Mouse (Mus musculus) gastrocnemius, adult 2 months (tissue): ENCODE results near the gene Cdk8. TPM values are rescaled to one million over a fixed set of nuclear protein-coding genes. Genes with fewer than 3 reads are reported as not detected.
"Not testable (repeated sequence)": the region's sequence is repeated elsewhere in the genome, so short reads cannot be mapped to it uniquely, and the experiment has no call there.

Experiments used
- DNase-seq: peaks from one replicate; pipeline ENCODE4 v3.0.0; 2022
- H3K27ac ChIP-seq: fragments of 200-600 bp; 2 replicates; pipeline ENCODE4 v1.8.1; 2022; ENCODE audit warnings: mild to moderate bottlenecking
- H3K4me3 ChIP-seq: fragments of 200-600 bp; 2 replicates; pipeline ENCODE4 v1.8.1; 2022; ENCODE audit warnings: mild to moderate bottlenecking, moderate library complexity
- CTCF ChIP-seq: fragments of 200-600 bp; IDR thresholded peaks from 2 replicates; pipeline ENCODE4 v1.8.1; 2022; ENCODE audit warnings: antibody characterized with exemption, mild to moderate bottlenecking, moderate library complexity
- intact Hi-C: fragments of 180-260 bp; cut with DNase I; formaldehyde crosslinking; loops from one replicate; pipeline ENCODE4 v1.15.1; 2025
- long read RNA-seq, 2 experiments: library from polyadenylated mRNA; stranded (forward); transcript quantifications; one replicate each; pipeline ENCODE4 v2.0.0; 2021
- total RNA-seq, 2 experiments: library from RNA; stranded (reverse); gene quantifications; 2 replicates each; pipeline ENCODE4 v1.2.3; 2021

Gene Cdk8
- total RNA-seq = 10 to 100 TPM; 16.8 to 17.6 TPM
- long read RNA-seq, experiment 1, partial matches to known transcripts = 1 of 10 reads
- long read RNA-seq, experiment 1, other reads (novel, unspliced or antisense) = 4 of 10 reads
- long read RNA-seq, experiment 2, partial matches to known transcripts = 0 of 17 reads
- long read RNA-seq, experiment 2, other reads (novel, unspliced or antisense) = 15 of 17 reads

GRCm38 (mm10) chr5:146230864-146231654, at the start of gene Cdk8:
TSS of gene Cdk8 (plus strand) at chr5:146231230.
- no peak for TF ChIP-seq CTCF
- H3K27ac ChIP-seq = peak within 1 kb of the TSS; percentile 98
- H3K4me3 ChIP-seq = peak within 1 kb of the TSS; percentile 89
- peak; percentile 95 for DNase-seq
- intact Hi-C loops = no loop called here

GRCm38 (mm10) chr5:146185204-146185603, 45.8 kb upstream of the Cdk8 start, which contains the start of gene 1700001J03Rik:
TSS of gene 1700001J03Rik (minus strand) at chr5:146185304.
- intact Hi-C loops, H3K4me3 ChIP-seq, H3K27ac ChIP-seq, DNase-seq: not testable (repeated sequence)

GRCm38 (mm10) chr5:146187441-146187840, 43.6 kb upstream of the Cdk8 start:
- DNase-seq = peak; percentile 69
- peak; percentile 78 for TF ChIP-seq CTCF
- H3K4me3 ChIP-seq, H3K27ac ChIP-seq: not testable (repeated sequence)
- intact Hi-C loops = loop anchor here (1.0 kb wide), 1 partner anchor 116 kb away; no protein-coding TSS in a partner anchor

GRCm38 (mm10) chr5:146188144-146188543, 42.9 kb upstream of the Cdk8 start:
- intact Hi-C loops = no loop called here
- H3K4me3 ChIP-seq = no peak overlapping the region
- no peak overlapping the region for H3K27ac ChIP-seq
- no peak for TF ChIP-seq CTCF
- no peak for DNase-seq

GRCm38 (mm10) chr5:146188712-146189111, 42.3 kb upstream of the Cdk8 start:
- no peak for DNase-seq
- no peak for TF ChIP-seq CTCF
- Histone ChIP-seq H3K4me3 (no peak overlapping the region), H3K27ac (no peak overlapping the region)
- intact Hi-C loops = no loop called here

- H3K27ac ChIP-seq = no peak overlapping the region
- no peak for TF ChIP-seq CTCF
- intact Hi-C loops = no loop called here
- DNase-seq = no peak
- no peak overlapping the region for H3K4me3 ChIP-seq
These were observed 40.9 kb upstream of the Cdk8 start for GRCm38 (mm10) chr5:146190093-146190492.

GRCm38 (mm10) chr5:146190501-146191269, 40.3 kb upstream of the Cdk8 start:
- no peak for DNase-seq
- intact Hi-C loops = no loop called here
- no peak for TF ChIP-seq CTCF
- Histone ChIP-seq H3K27ac (no peak overlapping the region), H3K4me3 (no peak overlapping the region)

GRCm38 (mm10) chr5:146193360-146193759, 37.7 kb upstream of the Cdk8 start:
- Histone ChIP-seq H3K4me3 (no peak overlapping the region), H3K27ac (no peak overlapping the region)
- TF ChIP-seq CTCF = no peak
- intact Hi-C loops = no loop called here
- DNase-seq = no peak

- Histone ChIP-seq H3K27ac (no peak overlapping the region), H3K4me3 (no peak overlapping the region)
- intact Hi-C loops = no loop called here
- TF ChIP-seq CTCF = no peak
- DNase-seq = no peak
These were observed 32.0 kb upstream of the Cdk8 start for GRCm38 (mm10) chr5:146199073-146199472.

GRCm38 (mm10) chr5:146199540-146199939, 31.5 kb upstream of the Cdk8 start:
- peak; percentile 12; the same call in 1 of the 2 replicates for TF ChIP-seq CTCF
- H3K4me3 ChIP-seq = no peak overlapping the region
- DNase-seq = no peak
- intact Hi-C loops = no loop called here
- H3K27ac ChIP-seq = no peak overlapping the region

GRCm38 (mm10) chr5:146200580-146200979, 30.4 kb upstream of the Cdk8 start:
- H3K27ac ChIP-seq = no peak overlapping the region

GRCm38 (mm10) chr5:146203921-146204320, 27.1 kb upstream of the Cdk8 start:
- intact Hi-C loops = no loop called here
- TF ChIP-seq CTCF = no peak
- DNase-seq = no peak
- Histone ChIP-seq H3K27ac (no peak overlapping the region), H3K4me3 (no peak overlapping the region)

More at GRCm38 (mm10) chr5:146200580-146200979, 30.4 kb upstream of the Cdk8 start:
- TF ChIP-seq CTCF = peak; percentile 34; the same call in 1 of the 2 replicates
- DNase-seq = no peak
- H3K4me3 ChIP-seq = no peak overlapping the region
- intact Hi-C loops = no loop called here

- intact Hi-C loops = no loop called here
- H3K4me3 ChIP-seq = no peak overlapping the region
- no peak overlapping the region for H3K27ac ChIP-seq
- no peak for TF ChIP-seq CTCF
- DNase-seq = no peak
These were observed 25.5 kb upstream of the Cdk8 start for GRCm38 (mm10) chr5:146205537-146205936.
